Mouse (Mus musculus): ENCODE measurements around the gene Gm36210. TPM values are rescaled to one million over a fixed set of nuclear protein-coding genes. Genes with fewer than 3 reads are reported as not detected.

Gene Gm36210
- total and polyA plus RNA-seq, 3 experiments, result 0.15 to 0.97 TPM; not detected in 1

- H3K79me2 ChIP-seq (ENCODE audit: control insufficient read depth, insufficient read depth, low read length, poor library complexity), result no peaks in the 10 kb centered on the region
- H3K4me3 ChIP-seq (ENCODE audit: control insufficient read depth in 1 of 2, insufficient read depth in 1 of 2, low read depth in 2 of 2, low read length in 2 of 2), result no peak overlapping the region
- DNase-seq (ENCODE audit: low read depth, low spot score), result no peak
- no peaks in the 10 kb centered on the region for H3K27me3 ChIP-seq (ENCODE audit: control insufficient read depth in 1 of 2, insufficient read depth in 2 of 2, low read length in 2 of 2)
- no peaks in the 10 kb centered on the region for H3K9me3 ChIP-seq (replicated peaks; ENCODE audit: insufficient read depth, low read length)
- no peak overlapping the region for H3K9ac ChIP-seq (ENCODE audit: control insufficient read depth, low read depth, low read length, poor library complexity, severe bottlenecking)
- no peaks in the 10 kb centered on the region for H3K36me3 ChIP-seq (ENCODE audit: control insufficient read depth in 1 of 2, insufficient read depth in 2 of 2, low read length in 2 of 2)
- H3K4me1 ChIP-seq (ENCODE audit: control insufficient read depth in 1 of 2, insufficient read depth in 2 of 2, low read length in 2 of 2), result no peaks in the 10 kb centered on the region
- no peak overlapping the region for H3K27ac ChIP-seq (ENCODE audit: control insufficient read depth, low read depth, low read length)
- TF ChIP-seq ZMIZ1 (IDR thresholded peaks at IDR 0.05; ENCODE audit: low read depth, low read length), result no peak
- TF ChIP-seq USF2 (IDR thresholded peaks at IDR 0.05; ENCODE audit: borderline replicate concordance in 1 of 2, insufficient read depth in 1 of 2, low read depth in 1 of 2, low read length in 2 of 2), result no peak
- TF ChIP-seq MAFK (IDR thresholded peaks at IDR 0.05; ENCODE audit: borderline replicate concordance, low read depth, low read length), result no peak
- TF ChIP-seq HCFC1 (IDR thresholded peaks at IDR 0.05; ENCODE audit: low read depth, low read length), result no peak
- no peak for TF ChIP-seq EP300 (IDR thresholded peaks at IDR 0.05; ENCODE audit: low read depth in 1 of 2, low read length in 2 of 2)
- no peak for TF ChIP-seq POLR2AphosphoS2 (IDR thresholded peaks at IDR 0.05; ENCODE audit: low read length)
- no peak for TF ChIP-seq JUND (IDR thresholded peaks at IDR 0.05; ENCODE audit: low read depth, low read length)
- TF ChIP-seq SIN3A (IDR thresholded peaks at IDR 0.05; ENCODE audit: low read length), result no peak
- no peak for TF ChIP-seq CHD2 (IDR thresholded peaks at IDR 0.05; ENCODE audit: low read length)
- TF ChIP-seq POLR2A (IDR thresholded peaks at IDR 0.05; ENCODE audit: control insufficient read depth in 1 of 2, insufficient read depth in 1 of 2, low read depth in 1 of 2, low read length in 2 of 2, poor library complexity in 1 of 2), result no peak
- TF ChIP-seq RAD21 (IDR thresholded peaks at IDR 0.05; ENCODE audit: low read depth, low read length), result no peak
- no peak for TF ChIP-seq USF1 (IDR thresholded peaks at IDR 0.05; ENCODE audit: low read depth, low read length)
- no peak for TF ChIP-seq RCOR1 (IDR thresholded peaks at IDR 0.05; ENCODE audit: low read depth, low read length)
- no peak for TF ChIP-seq ZNF384 (IDR thresholded peaks at IDR 0.05; ENCODE audit: low read depth, low read length)
- TF ChIP-seq MYB (IDR thresholded peaks at IDR 0.05; ENCODE audit: low read depth, low read length), result no peak
- no peak for TF ChIP-seq ETS1 (IDR thresholded peaks at IDR 0.05; ENCODE audit: low read depth, low read length)
- TF ChIP-seq CHD1 (IDR thresholded peaks at IDR 0.05; ENCODE audit: low read depth, low read length), result no peak
- no peak for TF ChIP-seq NRF1 (IDR thresholded peaks at IDR 0.05; ENCODE audit: insufficient read depth, low read depth, low read length, poor library complexity, severe bottlenecking)
Observed at GRCm38 (mm10) chr7:4898851-4899648, 7.3 kb downstream of the Gm36210 start.

- H3K9me3 ChIP-seq (replicated peaks; ENCODE audit: insufficient read depth, low read length), result no peaks in the 10 kb centered on the region
- H3K4me3 ChIP-seq (ENCODE audit: control insufficient read depth in 1 of 2, insufficient read depth in 1 of 2, low read depth in 2 of 2, low read length in 2 of 2), result no peak overlapping the region
- DNase-seq (ENCODE audit: low read depth, low spot score), result no peak
- no peaks in the 10 kb centered on the region for H3K4me1 ChIP-seq (ENCODE audit: control insufficient read depth in 1 of 2, insufficient read depth in 2 of 2, low read length in 2 of 2)
- H3K79me2 ChIP-seq (ENCODE audit: control insufficient read depth, insufficient read depth, low read length, poor library complexity), result no peaks in the 10 kb centered on the region
- no peaks in the 10 kb centered on the region for H3K27me3 ChIP-seq (ENCODE audit: control insufficient read depth in 1 of 2, insufficient read depth in 2 of 2, low read length in 2 of 2)
- TF ChIP-seq SMC3 (IDR thresholded peaks at IDR 0.05; ENCODE audit: low read depth, low read length) (no peak), NELFE (IDR thresholded peaks at IDR 0.05; ENCODE audit: low read depth, low read length) (no peak), POLR2AphosphoS2 (IDR thresholded peaks at IDR 0.05; ENCODE audit: low read length) (no peak), RAD21 (IDR thresholded peaks at IDR 0.05; ENCODE audit: low read depth, low read length) (no peak), KAT2A (conservative IDR thresholded peaks at IDR 0.05; ENCODE audit: low read depth, low read length) (no peak)
- no peaks in the 10 kb centered on the region for H3K36me3 ChIP-seq (ENCODE audit: control insufficient read depth in 1 of 2, insufficient read depth in 2 of 2, low read length in 2 of 2)
- H3K27ac ChIP-seq (ENCODE audit: control insufficient read depth, low read depth, low read length), result no peak overlapping the region
- no peak overlapping the region for H3K9ac ChIP-seq (ENCODE audit: control insufficient read depth, low read depth, low read length, poor library complexity, severe bottlenecking)
Observed at GRCm38 (mm10) chr7:4895186-4895585, 11.1 kb downstream of the Gm36210 start.

All from MEL (cell line).